Mouse (Mus musculus): ENCODE data around the gene Ppm1l. TPM values are rescaled to one million over a fixed set of nuclear protein-coding genes. Genes with fewer than 3 reads are reported as not detected.

Gene Ppm1l
- polyA plus RNA-seq, 1 experiment from 2014 or later, result 17.2 TPM

DNA sequence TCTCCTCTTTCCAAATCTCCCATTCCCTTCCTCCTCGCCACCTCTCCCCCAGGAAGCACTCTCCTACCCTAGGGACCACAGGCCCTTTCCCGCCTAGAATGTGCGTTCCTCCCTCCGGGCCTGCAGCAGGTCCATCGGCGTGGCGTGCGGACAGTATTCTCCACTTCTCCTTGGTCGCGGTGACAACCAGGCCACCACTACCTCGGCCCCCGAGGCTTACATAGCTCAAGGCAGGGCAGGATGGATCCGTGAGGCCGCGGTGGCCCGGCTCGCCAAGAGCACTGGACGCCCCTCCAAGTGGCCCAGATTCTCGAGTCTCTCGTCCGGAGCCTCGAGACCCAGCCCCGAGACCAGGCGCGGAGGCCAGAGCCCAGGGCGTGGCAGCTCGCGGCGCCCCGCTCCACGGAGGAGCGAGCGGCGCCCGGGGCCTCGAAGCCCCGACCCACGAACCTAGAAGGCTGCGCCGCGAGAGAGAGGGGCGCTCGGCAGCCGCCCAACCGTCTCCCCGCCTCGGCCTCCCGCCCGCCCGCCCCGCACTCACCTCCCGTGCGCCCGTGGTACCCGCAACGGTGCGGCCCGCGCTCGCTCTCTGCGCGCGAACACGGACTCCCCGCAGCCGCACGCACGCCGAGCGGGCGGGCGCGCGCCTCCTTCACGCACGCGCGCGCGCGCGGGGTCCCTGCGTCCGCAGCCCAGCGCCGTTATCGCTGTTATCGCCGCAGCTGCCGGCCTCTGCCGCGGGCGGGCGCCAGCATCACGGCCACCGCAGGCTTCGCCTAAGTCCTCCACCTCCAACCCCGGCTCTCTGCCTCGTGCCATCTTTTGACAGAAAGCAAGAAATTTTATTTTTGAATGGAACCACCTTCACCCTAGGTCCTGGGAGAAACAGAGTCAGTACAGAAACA, 281.9 kb downstream of the Ppm1l start, which contains the start of gene B3galnt1:
Gene B3galnt1, minus strand, starts transcription at position 700 of the 905 bp plus-strand sequence.
- 0 out of 2 replicates have a peak within 1 kb of the TSS, but pooled peaks have one; percentile 39 for H3K27ac ChIP-seq (ENCODE audit: low read depth, low read length)
- no peaks in the 10 kb centered on the region for H3K9me3 ChIP-seq (ENCODE audit: control insufficient read depth, low read length)
- DNase-seq (ENCODE audit: low spot score) (peak; percentile 86), ATAC-seq (ENCODE audit: low FRiP score) (peak; percentile 90)
- peak within 1 kb of the TSS; percentile 78 for H3K4me2 ChIP-seq (replicated peaks; ENCODE audit: low read depth, low read length)
- no peaks in the 10 kb centered on the region for H3K4me1 ChIP-seq (replicated peaks; ENCODE audit: control insufficient read depth, insufficient read depth, low read length)
- no peaks in the 10 kb centered on the region for H3K36me3 ChIP-seq (ENCODE audit: control insufficient read depth, insufficient read depth, low read length)
- peak within 1 kb of the TSS; percentile 74 for H3K9ac ChIP-seq (ENCODE audit: low read depth, low read length)
- H3K27me3 ChIP-seq (ENCODE audit: control insufficient read depth, insufficient read depth, low read length), result no peaks in the 10 kb centered on the region
- peak within 1 kb of the TSS; percentile 76 for H3K4me3 ChIP-seq (ENCODE audit: low read depth, low read length)
- under 1% methylated on average over 89 of the region's 99 CpGs for WGBS

GRCm38 (mm10) chr3:69599166-69599500, 282.5 kb downstream of the Ppm1l start:
- peak overlapping the region; percentile 78 for H3K4me2 ChIP-seq (replicated peaks; ENCODE audit: low read depth, low read length)
- H3K27ac ChIP-seq (ENCODE audit: low read depth, low read length), result 0 out of 2 replicates have a peak overlapping the region, but pooled peaks have one; percentile 39
- no peaks in the 10 kb centered on the region for H3K27me3 ChIP-seq (ENCODE audit: control insufficient read depth, insufficient read depth, low read length)
- WGBS, result 12% methylated on average over 5 of the region's 5 CpGs
- DNase-seq (ENCODE audit: low spot score), result no peak
- ATAC-seq (ENCODE audit: low FRiP score), result peak; percentile 47
- H3K4me3 ChIP-seq (ENCODE audit: low read depth, low read length), result peak overlapping the region; percentile 76
- no peaks in the 10 kb centered on the region for H3K36me3 ChIP-seq (ENCODE audit: control insufficient read depth, insufficient read depth, low read length)
- H3K4me1 ChIP-seq (replicated peaks; ENCODE audit: control insufficient read depth, insufficient read depth, low read length), result no peaks in the 10 kb centered on the region
- no peaks in the 10 kb centered on the region for H3K9me3 ChIP-seq (ENCODE audit: control insufficient read depth, low read length)
- H3K9ac ChIP-seq (ENCODE audit: low read depth, low read length), result peak overlapping the region; percentile 74

GRCm38 (mm10) chr3:69606923-69607322, 290.3 kb downstream of the Ppm1l start:
- no peaks in the 10 kb centered on the region for H3K36me3 ChIP-seq (ENCODE audit: control insufficient read depth, insufficient read depth, low read length)
- H3K4me1 ChIP-seq (replicated peaks; ENCODE audit: control insufficient read depth, insufficient read depth, low read length), result no peaks in the 10 kb centered on the region
- no peak overlapping the region for H3K27ac ChIP-seq (ENCODE audit: low read depth, low read length)
- ATAC-seq (ENCODE audit: low FRiP score) (no peak), DNase-seq (ENCODE audit: low spot score) (no peak)
- H3K27me3 ChIP-seq (ENCODE audit: control insufficient read depth, insufficient read depth, low read length), result no peaks in the 10 kb centered on the region
- 97% methylated on average over 1 of the region's 1 CpGs for WGBS
- H3K9ac ChIP-seq (ENCODE audit: low read depth, low read length), result no peak overlapping the region
- H3K9me3 ChIP-seq (ENCODE audit: control insufficient read depth, low read length), result no peaks in the 10 kb centered on the region
- no peak overlapping the region for H3K4me3 ChIP-seq (ENCODE audit: low read depth, low read length)
- H3K4me2 ChIP-seq (replicated peaks; ENCODE audit: low read depth, low read length), result no peak overlapping the region

- H3K27me3 ChIP-seq (ENCODE audit: control insufficient read depth, insufficient read depth, low read length), result no peaks in the 10 kb centered on the region
- no peak overlapping the region for H3K27ac ChIP-seq (ENCODE audit: low read depth, low read length)
- 66% methylated on average over 1 of the region's 1 CpGs for WGBS
- no peak overlapping the region for H3K4me2 ChIP-seq (replicated peaks; ENCODE audit: low read depth, low read length)
- H3K9me3 ChIP-seq (ENCODE audit: control insufficient read depth, low read length), result no peaks in the 10 kb centered on the region
- H3K36me3 ChIP-seq (ENCODE audit: control insufficient read depth, insufficient read depth, low read length), result no peaks in the 10 kb centered on the region
- no peak for DNase-seq (ENCODE audit: low spot score)
- H3K9ac ChIP-seq (ENCODE audit: low read depth, low read length), result no peak overlapping the region
- H3K4me1 ChIP-seq (replicated peaks; ENCODE audit: control insufficient read depth, insufficient read depth, low read length), result no peaks in the 10 kb centered on the region
- no peak overlapping the region for H3K4me3 ChIP-seq (ENCODE audit: low read depth, low read length)
- ATAC-seq (ENCODE audit: low FRiP score), result no peak
Observed at GRCm38 (mm10) chr3:69607468-69607867, 290.8 kb downstream of the Ppm1l start.

DNA sequence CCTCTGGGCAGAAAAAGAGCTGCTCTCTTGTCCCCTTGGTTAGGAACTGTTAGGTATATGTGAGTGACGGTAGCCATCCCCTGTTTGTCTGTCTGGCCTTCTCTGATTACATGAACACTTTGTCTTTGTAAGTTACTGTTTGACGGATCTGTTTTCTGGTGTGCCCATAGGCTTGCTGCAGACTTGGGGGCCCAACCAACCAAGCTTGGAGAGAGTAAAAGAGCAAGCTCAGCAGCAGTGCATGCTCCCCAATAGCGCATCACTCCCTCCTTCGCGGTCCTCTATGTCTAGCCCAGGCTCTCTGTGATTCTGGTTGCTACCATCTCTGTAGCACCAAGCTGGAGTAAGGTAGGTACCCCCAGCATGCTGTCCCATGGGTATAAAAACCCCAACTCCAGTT, 291.2 kb downstream of the Ppm1l start:
- no peak overlapping the region for H3K4me3 ChIP-seq (ENCODE audit: low read depth, low read length)
- H3K27ac ChIP-seq (ENCODE audit: low read depth, low read length), result no peak overlapping the region
- H3K9me3 ChIP-seq (ENCODE audit: control insufficient read depth, low read length), result no peaks in the 10 kb centered on the region
- no peaks in the 10 kb centered on the region for H3K27me3 ChIP-seq (ENCODE audit: control insufficient read depth, insufficient read depth, low read length)
- no peak overlapping the region for H3K4me2 ChIP-seq (replicated peaks; ENCODE audit: low read depth, low read length)
- 90% methylated on average over 5 of the region's 5 CpGs for WGBS
- H3K36me3 ChIP-seq (ENCODE audit: control insufficient read depth, insufficient read depth, low read length), result no peaks in the 10 kb centered on the region
- ATAC-seq (ENCODE audit: low FRiP score) (no peak), DNase-seq (ENCODE audit: low spot score) (no peak)
- no peak overlapping the region for H3K9ac ChIP-seq (ENCODE audit: low read depth, low read length)
- no peaks in the 10 kb centered on the region for H3K4me1 ChIP-seq (replicated peaks; ENCODE audit: control insufficient read depth, insufficient read depth, low read length)

Other genes starting within 250 kb of the Ppm1l start
- 42.8 and 45.9 TPM in 2 replicates for gene Kpna4, start 189.7 kb upstream of the Ppm1l start, polyA plus RNA-seq (2014; fragmentation: Nextera tagmentation; extraction: Ambion mirVana)
- not detected in 2 replicates for gene Arl14, start 94.4 kb upstream of the Ppm1l start, polyA plus RNA-seq (2014; fragmentation: Nextera tagmentation; extraction: Ambion mirVana)

All from hindbrain, embryonic 11.5 days (tissue).